Mouse (Mus musculus) 3T3-L1 (cell line): ENCODE results near the gene Anxa3.

ENCODE experiments used
- DNase-seq: peaks from one replicate; pipeline ENCODE4 v3.0.0-alpha.2; 2015; ENCODE audit warnings: low read depth, low spot score

Gene Anxa3

GRCm38 (mm10) chr5:96847986-96848385 is 54.8 kb downstream of the Anxa3 start:
- DNase-seq, result no peak

- DNase-seq, result no peak
Observed at GRCm38 (mm10) chr5:96848386-96848785, 55.2 kb downstream of the Anxa3 start.

GRCm38 (mm10) chr5:96849232-96849631 is 56.1 kb downstream of the Anxa3 start:
- no peak for DNase-seq

- DNase-seq, result no peak
Observed at GRCm38 (mm10) chr5:96853451-96853850, 60.3 kb downstream of the Anxa3 start.

- DNase-seq, result peak; percentile 60
Observed at GRCm38 (mm10) chr5:96854350-96854749, 61.2 kb downstream of the Anxa3 start.

GRCm38 (mm10) chr5:96859938-96860337 is 66.8 kb downstream of the Anxa3 start:
- DNase-seq, result no peak

- DNase-seq, result no peak
Observed at GRCm38 (mm10) chr5:96867171-96867570, 74.0 kb downstream of the Anxa3 start.

GRCm38 (mm10) chr5:96868893-96869292 is 75.8 kb downstream of the Anxa3 start:
- DNase-seq, result no peak

- no peak for DNase-seq
Observed at GRCm38 (mm10) chr5:96870996-96871395, 77.9 kb downstream of the Anxa3 start.

- DNase-seq, result peak; percentile 59
Observed at GRCm38 (mm10) chr5:96878178-96878577, 85.0 kb downstream of the Anxa3 start.

GRCm38 (mm10) chr5:96878851-96879540 is 85.9 kb downstream of the Anxa3 start:
- no peak for DNase-seq

GRCm38 (mm10) chr5:96880231-96880630 is 87.1 kb downstream of the Anxa3 start:
- no peak for DNase-seq

GRCm38 (mm10) chr5:96881118-96881517 is 88.0 kb downstream of the Anxa3 start:
- peak; percentile 60 for DNase-seq

GRCm38 (mm10) chr5:96881613-96882012 is 88.5 kb downstream of the Anxa3 start:
- no peak for DNase-seq

- no peak for DNase-seq
Observed at GRCm38 (mm10) chr5:96885202-96885601, 92.1 kb downstream of the Anxa3 start.

GRCm38 (mm10) chr5:96888396-96888795 is 95.3 kb downstream of the Anxa3 start:
- no peak for DNase-seq

GRCm38 (mm10) chr5:96890367-96890766 is 97.2 kb downstream of the Anxa3 start:
- no peak for DNase-seq
